Mouse (Mus musculus) ES-Bruce4 (cell line): ENCODE results near the gene Pam. TPM values are rescaled to one million over a fixed set of nuclear protein-coding genes. Genes with fewer than 3 reads are reported as not detected.

Experiments
- H3K27ac ChIP-seq: 2 replicates; pipeline ENCODE4 v1.5.1; 2012; ENCODE audit warnings: low read length, inconsistent platforms; ENCODE audit not compliant: insufficient read depth
- H3K27me3 ChIP-seq: 2 replicates; pipeline ENCODE4 v1.6.1; 2012; ENCODE audit warnings: mild to moderate bottlenecking, low read length, inconsistent platforms; ENCODE audit not compliant: control insufficient read depth, poor library complexity, insufficient read depth, severe bottlenecking
- H3K36me3 ChIP-seq: 2 replicates; pipeline ENCODE4 v1.6.1; 2012; ENCODE audit warnings: inconsistent platforms, mild to moderate bottlenecking, low read length, moderate library complexity; ENCODE audit not compliant: control insufficient read depth, poor library complexity, insufficient read depth, severe bottlenecking
- H3K4me1 ChIP-seq: one replicate; pipeline ENCODE4 v1.8.1; 2011; ENCODE audit warnings: low read length; ENCODE audit not compliant: control insufficient read depth, insufficient read depth
- H3K4me3 ChIP-seq: 2 replicates; pipeline ENCODE4 v1.5.1; 2011; ENCODE audit warnings: low read depth, mild to moderate bottlenecking, low read length
- H3K9ac ChIP-seq: 2 replicates; pipeline ENCODE4 v1.6.1; 2012; ENCODE audit warnings: low read depth, mild to moderate bottlenecking, inconsistent platforms; ENCODE audit not compliant: poor library complexity, severe bottlenecking
- H3K9me3 ChIP-seq: replicated peaks from 2 replicates; pipeline ENCODE4 v1.6.1; 2012; ENCODE audit warnings: mild to moderate bottlenecking, low read length, inconsistent platforms; ENCODE audit not compliant: control insufficient read depth, poor library complexity, insufficient read depth, severe bottlenecking
- CTCF ChIP-seq: IDR thresholded peaks from one replicate; pipeline ENCODE4 v1.8.1; 2011; ENCODE audit warnings: low read depth, low read length
- EP300 ChIP-seq: IDR thresholded peaks from 2 replicates; pipeline ENCODE4 v1.6.1; 2011; ENCODE audit warnings: low read depth, low read length; ENCODE audit not compliant: insufficient read depth
- POLR2A ChIP-seq: IDR thresholded peaks from one replicate; pipeline ENCODE4 v1.8.1; 2011; ENCODE audit warnings: low read length; ENCODE audit not compliant: insufficient read depth
- polyA plus RNA-seq: library from polyadenylated mRNA; stranded (reverse); fragments of >200 nt; gene quantifications from 2 replicates; pipeline ENCODE4 v1.2.4, GENCODE M21; 2011; ENCODE audit warnings: low read depth; ENCODE audit not compliant: missing spikeins, insufficient read depth, insufficient read length

The Pam gene
- polyA plus RNA-seq, 1 experiment, result 17.8 TPM

- Histone ChIP-seq H3K9ac (no peak overlapping the region), H3K4me3 (no peak overlapping the region), H3K27ac (no peak overlapping the region), H3K4me1 (no peaks in the 10 kb centered on the region), H3K36me3 (no peaks in the 10 kb centered on the region), H3K9me3 (no peaks in the 10 kb centered on the region; the same call in 1 of the 2 replicates), H3K27me3 (no peaks in the 10 kb centered on the region)
- TF ChIP-seq CTCF, result no peak
- TF ChIP-seq POLR2A, result no peak
- no peak for TF ChIP-seq EP300
Observed at GRCm38 (mm10) chr1:98128338-98129096, 33.1 kb upstream of the Pam start.

DNA sequence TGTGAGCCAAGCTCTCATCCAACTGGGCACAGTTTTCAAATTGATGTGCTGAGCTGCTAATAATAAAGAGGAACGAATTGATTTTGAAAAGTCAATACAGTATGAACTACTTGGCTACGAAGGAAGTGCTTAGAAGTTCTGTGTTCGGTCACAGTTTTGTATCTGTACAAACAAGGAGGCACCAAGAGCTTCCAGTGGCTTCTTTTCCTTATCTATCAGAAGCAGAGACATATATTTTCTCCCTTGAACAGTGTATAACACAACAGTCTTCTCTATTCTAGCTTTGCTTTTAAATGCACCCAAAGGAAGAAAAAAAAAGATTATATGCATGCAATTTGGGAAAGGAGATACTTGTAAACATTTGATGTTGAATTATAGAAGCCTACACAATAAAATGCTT is 30.8 kb upstream of the Pam start:
- H3K4me3 ChIP-seq, result no peak overlapping the region
- no peaks in the 10 kb centered on the region; the same call in 1 of the 2 replicates for H3K9me3 ChIP-seq
- no peak overlapping the region for H3K27ac ChIP-seq
- H3K9ac ChIP-seq, result no peak overlapping the region
- H3K36me3 ChIP-seq, result no peaks in the 10 kb centered on the region
- no peaks in the 10 kb centered on the region for H3K4me1 ChIP-seq
- TF ChIP-seq POLR2A (no peak), EP300 (no peak), CTCF (no peak)
- no peaks in the 10 kb centered on the region for H3K27me3 ChIP-seq

DNA sequence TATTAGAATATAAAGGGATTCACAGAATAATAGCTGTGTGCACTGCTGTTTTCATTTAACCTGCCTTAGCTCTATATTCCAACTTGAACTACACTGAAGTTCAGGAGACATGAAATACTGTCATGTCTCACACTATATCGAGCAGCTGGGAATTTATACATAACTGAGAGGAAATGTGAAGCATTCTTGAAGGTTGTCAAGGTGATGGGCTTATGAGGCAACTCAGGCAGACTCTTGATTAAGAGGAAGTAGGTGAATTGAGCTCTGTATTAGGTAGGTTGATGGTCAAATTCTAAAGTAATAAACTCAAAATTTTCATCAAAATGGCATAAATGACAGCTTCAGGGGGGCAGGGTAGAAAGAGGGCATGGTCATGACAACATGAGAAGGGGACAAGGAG is 29.3 kb upstream of the Pam start:
- Histone ChIP-seq H3K9ac (no peak overlapping the region), H3K4me3 (no peak overlapping the region), H3K27ac (no peak overlapping the region), H3K27me3 (no peaks in the 10 kb centered on the region), H3K36me3 (no peaks in the 10 kb centered on the region), H3K9me3 (no peaks in the 10 kb centered on the region; the same call in 1 of the 2 replicates), H3K4me1 (no peaks in the 10 kb centered on the region)
- TF ChIP-seq POLR2A (no peak), EP300 (no peak), CTCF (no peak)

DNA sequence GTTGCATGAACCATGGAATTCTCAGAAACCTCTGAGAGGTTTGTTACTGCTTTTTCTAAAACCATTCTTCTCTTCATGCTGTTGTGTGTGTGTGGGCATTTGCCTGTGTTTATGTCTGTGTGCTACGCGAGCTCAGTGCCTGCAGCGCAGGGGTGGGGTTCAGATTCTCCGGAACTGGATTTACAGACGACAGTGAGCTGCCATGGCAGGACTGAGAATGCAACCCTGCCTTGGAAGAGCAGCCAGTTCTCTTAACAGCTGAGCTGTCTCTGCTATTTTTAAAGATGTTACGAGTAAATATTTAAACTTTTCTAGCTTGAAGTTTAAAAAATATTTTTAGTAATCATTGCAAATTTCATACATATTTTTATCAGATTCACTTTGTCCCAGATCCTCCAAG is 24.1 kb upstream of the Pam start:
- Histone ChIP-seq H3K27ac (no peak overlapping the region), H3K9me3 (no peaks in the 10 kb centered on the region), H3K9ac (no peak overlapping the region), H3K4me1 (no peaks in the 10 kb centered on the region), H3K27me3 (no peaks in the 10 kb centered on the region), H3K36me3 (no peaks in the 10 kb centered on the region), H3K4me3 (no peak overlapping the region)
- no peak for TF ChIP-seq CTCF

GRCm38 (mm10) chr1:98107599-98107998 is 12.2 kb upstream of the Pam start:
- no peaks in the 10 kb centered on the region for H3K36me3 ChIP-seq
- H3K9ac ChIP-seq, result no peak overlapping the region
- no peak overlapping the region for H3K27ac ChIP-seq
- no peaks in the 10 kb centered on the region; the same call in 1 of the 2 replicates for H3K27me3 ChIP-seq
- TF ChIP-seq EP300 (no peak), CTCF (no peak), POLR2A (no peak)
- no peaks in the 10 kb centered on the region; the same call in 1 of the 2 replicates for H3K9me3 ChIP-seq
- H3K4me1 ChIP-seq, result no peaks in the 10 kb centered on the region
- H3K4me3 ChIP-seq, result no peak overlapping the region

- Histone ChIP-seq H3K4me3 (no peak overlapping the region), H3K27ac (no peak overlapping the region), H3K9me3 (no peaks in the 10 kb centered on the region; the same call in 1 of the 2 replicates), H3K36me3 (no peaks in the 10 kb centered on the region), H3K27me3 (0 out of 2 replicates have a peak, but pooled peaks cover 1% of the 10 kb centered on the region), H3K4me1 (no peaks in the 10 kb centered on the region), H3K9ac (no peak overlapping the region)
- TF ChIP-seq EP300 (no peak), POLR2A (no peak), CTCF (no peak)
Observed at GRCm38 (mm10) chr1:98099441-98099840, 4.0 kb upstream of the Pam start.
